In genomic region chr11:85841980-85842379, GRCm38 (mm10) we compare ENCODE assay signal across 9 mouse cellular contexts. TPM values are rescaled to one million over a fixed set of nuclear protein-coding genes. Genes with fewer than 3 reads are reported as not detected.
A peak's percentile ranks its signal among the peaks of the same experiment; 100 is the strongest.
DNase-seq lines count a peak whose midpoint lies in the region; ATAC-seq and TF ChIP-seq lines count a peak whose summit lies in the region.
"Had no signal": no experiment of that assay in that cellular context is flagged by ENCODE, and none has a peak within 500 bp of the region (broad histone marks: within the 10 kb centered on the region; RNA-seq: fewer than 3 reads in every experiment).

No protein-coding gene starts in this region.

- TF ChIP-seq EP300 in ES-Bruce4 (IDR thresholded peaks at IDR 0.05; ENCODE audit: insufficient read depth, low read depth, low read length) = no peak
- no peak for TF ChIP-seq EP300 in heart, postnatal 0 days (IDR thresholded peaks at IDR 0.05; ENCODE audit: low read depth)

- H3K4me3 ChIP-seq in ES-Bruce4 (ENCODE audit: low read depth, low read length) = peak overlapping the region; percentile 23
- peak overlapping the region; percentile 88 for H3K4me3 ChIP-seq in embryonic facial prominence, embryonic 13.5 days
- peak overlapping the region; percentile 36 for H3K4me3 ChIP-seq in heart, postnatal 0 days (ENCODE audit: low read depth, low read length)
- H3K4me3 ChIP-seq in midbrain, embryonic 10.5 days = peak overlapping the region; percentile 46

- TF ChIP-seq POLR2A in ES-Bruce4 (IDR thresholded peaks at IDR 0.05; ENCODE audit: insufficient read depth, low read length) = no peak

- H3K27me3 ChIP-seq in ES-Bruce4 (ENCODE audit: control insufficient read depth, insufficient read depth, low read length, poor library complexity, severe bottlenecking) = peaks cover 47% of the 10 kb centered on the region
- peaks cover 37% of the 10 kb centered on the region for H3K27me3 ChIP-seq in embryonic facial prominence, embryonic 13.5 days
- peaks cover 79% of the 10 kb centered on the region for H3K27me3 ChIP-seq in heart, postnatal 0 days (ENCODE audit: control insufficient read depth, insufficient read depth, low read length)
- H3K27me3 ChIP-seq in midbrain, embryonic 10.5 days (ENCODE audit: low read depth, poor library complexity, severe bottlenecking) = peaks cover 98% of the 10 kb centered on the region
- no peaks in the 10 kb centered on the region; the same call in none of the 2 replicates for H3K27me3 ChIP-seq in splenic B cell, adult 2 months (ENCODE audit: control insufficient read depth, insufficient read depth, low read length, poor library complexity, severe bottlenecking)

- TF ChIP-seq CTCF in ES-Bruce4 (IDR thresholded peaks at IDR 0.05; ENCODE audit: low read depth, low read length) = peak; percentile 68
- peak; percentile 73 for TF ChIP-seq CTCF in heart, postnatal 0 days (IDR thresholded peaks at IDR 0.05; ENCODE audit: low read depth)

- no peaks in the 10 kb centered on the region for H3K36me3 ChIP-seq in ES-Bruce4 (ENCODE audit: control insufficient read depth, insufficient read depth, low read length, poor library complexity, severe bottlenecking)
- H3K36me3 ChIP-seq in embryonic facial prominence, embryonic 13.5 days = peaks cover 38% of the 10 kb centered on the region
- H3K36me3 ChIP-seq in heart, postnatal 0 days (replicated peaks; ENCODE audit: control insufficient read depth, insufficient read depth, low read length) = no peaks in the 10 kb centered on the region
- no peaks in the 10 kb centered on the region for H3K36me3 ChIP-seq in midbrain, embryonic 10.5 days
- H3K36me3 ChIP-seq in splenic B cell, adult 2 months (ENCODE audit: control insufficient read depth, insufficient read depth, low read length, poor library complexity, severe bottlenecking) = no peaks in the 10 kb centered on the region

- no peaks in the 10 kb centered on the region for H3K9me3 ChIP-seq in ES-Bruce4 (replicated peaks; ENCODE audit: control insufficient read depth, insufficient read depth, low read length, poor library complexity, severe bottlenecking)
- no peaks in the 10 kb centered on the region for H3K9me3 ChIP-seq in embryonic facial prominence, embryonic 13.5 days
- H3K9me3 ChIP-seq in heart, postnatal 0 days (replicated peaks; ENCODE audit: control insufficient read depth, low read length) = no peaks in the 10 kb centered on the region
- no peaks in the 10 kb centered on the region for H3K9me3 ChIP-seq in midbrain, embryonic 10.5 days (replicated peaks)

- peak overlapping the region; percentile 86 for H3K4me2 ChIP-seq in embryonic facial prominence, embryonic 13.5 days
- peak overlapping the region; percentile 66 for H3K4me2 ChIP-seq in heart, postnatal 0 days (ENCODE audit: low read depth, low read length)

- peak; percentile 41 for DNase-seq in 416B (ENCODE audit: low read depth)
- DNase-seq in heart, postnatal 0 days (ENCODE audit: low spot score) = peak; percentile 57
- DNase-seq in kidney, postnatal 25 days = peak; percentile 71 to 82
- DNase-seq in midbrain, embryonic 10.5 days (ENCODE audit: low spot score) = peak; percentile 86
- DNase-seq in splenic B cell, adult 2 months (ENCODE audit: low read depth, low spot score) = peak; percentile 67

- H3K4me1 ChIP-seq in ES-Bruce4 (ENCODE audit: control insufficient read depth, insufficient read depth, low read length) = no peaks in the 10 kb centered on the region
- peaks cover 69% of the 10 kb centered on the region for H3K4me1 ChIP-seq in embryonic facial prominence, embryonic 13.5 days
- peaks cover 11% of the 10 kb centered on the region; the same call in 1 of the 2 replicates for H3K4me1 ChIP-seq in heart, postnatal 0 days (ENCODE audit: control insufficient read depth, insufficient read depth)
- peaks cover 57% of the 10 kb centered on the region for H3K4me1 ChIP-seq in midbrain, embryonic 10.5 days

- WGBS in embryonic facial prominence, embryonic 13.5 days = under 1% methylated on average over 31 of the region's 32 CpGs
- WGBS in heart, postnatal 0 days = under 1% methylated on average over 32 of the region's 32 CpGs
- 0% methylated on average over 32 of the region's 32 CpGs for WGBS in midbrain, embryonic 10.5 days

- no peak for ATAC-seq in embryonic facial prominence, embryonic 13.5 days (ENCODE audit: insufficient number of reproducible peaks, insufficient read depth, low FRiP score, low TSS enrichment, low read depth)
- peak; percentile 52 for ATAC-seq in heart, postnatal 0 days (ENCODE audit: insufficient read depth, low read depth)
- ATAC-seq in monocyte, adult 5-6 weeks (replicated peaks; ENCODE audit: insufficient number of reproducible peaks, low FRiP score, low TSS enrichment, poor library complexity, severe bottlenecking) = no peak

- peak overlapping the region; percentile 67 for H3K9ac ChIP-seq in ES-Bruce4 (ENCODE audit: low read depth, poor library complexity, severe bottlenecking)
- peak overlapping the region; percentile 100 for H3K9ac ChIP-seq in embryonic facial prominence, embryonic 13.5 days
- no peak overlapping the region for H3K9ac ChIP-seq in heart, postnatal 0 days (replicated peaks; ENCODE audit: low read depth, low read length)

- H3K27ac ChIP-seq in ES-Bruce4 (ENCODE audit: insufficient read depth, low read length) = no peak overlapping the region
- H3K27ac ChIP-seq in embryonic facial prominence, embryonic 13.5 days = peak overlapping the region; percentile 99
- no peak overlapping the region for H3K27ac ChIP-seq in heart, postnatal 0 days (ENCODE audit: low read depth)
- H3K27ac ChIP-seq in midbrain, embryonic 10.5 days (replicated peaks) = no peak overlapping the region

RNA-seq across cellular contexts. Expression of gene Gm11444, which starts 8.2 kb away (rescaled TPM):
- not detected in 2 replicates for polyA plus RNA-seq in ES-Bruce4 (2011; ENCODE audit: insufficient read depth, insufficient read length, low read depth, missing spikeins)
- not detected in 2 replicates for polyA plus RNA-seq in embryonic facial prominence, embryonic 13.5 days (2015; fragmentation: Nextera tagmentation; extraction: Ambion mirVana)
- total RNA-seq in heart, postnatal 0 days (2014; rRNA removed; ENCODE audit: low replicate concordance) = not detected in 2 replicates
- polyA plus RNA-seq in heart, postnatal 0 days (2015; fragmentation: Nextera tagmentation; extraction: Ambion mirVana) = not detected in 2 replicates
- polyA plus RNA-seq in midbrain, embryonic 10.5 days (2016; fragmentation: Nextera tagmentation; extraction: Ambion mirVana) = not detected in 2 replicates
- not detected in 3 replicates for total RNA-seq in monocyte, adult 5-6 weeks (2017)
- polyA plus RNA-seq: frontal cortex, adult 2 months had no signal

RNA-seq across cellular contexts. Expression of gene Tbx2, which starts 9.6 kb away (rescaled TPM):
- polyA plus RNA-seq in ES-Bruce4 (2011; ENCODE audit: insufficient read depth, insufficient read length, low read depth, missing spikeins) = 0.16 and 0.24 TPM in 2 replicates
- polyA plus RNA-seq in embryonic facial prominence, embryonic 13.5 days (2015; fragmentation: Nextera tagmentation; extraction: Ambion mirVana) = 14.2 and 14.5 TPM in 2 replicates
- total RNA-seq in heart, postnatal 0 days (2014; rRNA removed; ENCODE audit: low replicate concordance) = 8.5 and 12.0 TPM in 2 replicates
- polyA plus RNA-seq in heart, postnatal 0 days (2015; fragmentation: Nextera tagmentation; extraction: Ambion mirVana) = 1.3 TPM in 2 replicates
- 0.27 and 0.43 TPM in 2 replicates for polyA plus RNA-seq in midbrain, embryonic 10.5 days (2016; fragmentation: Nextera tagmentation; extraction: Ambion mirVana)
- 0.19 to 0.95 TPM (median 0.21 TPM) in 3 replicates for total RNA-seq in monocyte, adult 5-6 weeks (2017)

RNA-seq across cellular contexts. Expression of gene Tbx4, which starts 44.2 kb away (rescaled TPM):
- 0.62 and 0.69 TPM in 2 replicates for polyA plus RNA-seq in ES-Bruce4 (2011; ENCODE audit: insufficient read depth, insufficient read length, low read depth, missing spikeins)
- polyA plus RNA-seq in embryonic facial prominence, embryonic 13.5 days (2015; fragmentation: Nextera tagmentation; extraction: Ambion mirVana) = 3.0 and 3.1 TPM in 2 replicates
- total RNA-seq in heart, postnatal 0 days (2014; rRNA removed; ENCODE audit: low replicate concordance) = not detected in 2 replicates
- polyA plus RNA-seq in heart, postnatal 0 days (2015; fragmentation: Nextera tagmentation; extraction: Ambion mirVana) = 0.05 and 0.07 TPM in 2 replicates
- 0.04 and 0.20 TPM in 2 replicates for polyA plus RNA-seq in midbrain, embryonic 10.5 days (2016; fragmentation: Nextera tagmentation; extraction: Ambion mirVana)
- not detected in 3 replicates for total RNA-seq in monocyte, adult 5-6 weeks (2017)

Comparison
In these comparisons a context has a peak if more than half of its experiments do, and no peak if none do; other contexts are left out.
1. H3K4me3 ChIP-seq: peak in every context shown above with its lines; median percentile 88 in embryonic facial prominence, embryonic 13.5 days; 46 in midbrain, embryonic 10.5 days; 36 in heart, postnatal 0 days; 23 in ES-Bruce4.